Mouse (Mus musculus) liver, embryonic 13.5 days (tissue): ENCODE data around the gene Ncor2. TPM values are rescaled to one million over a fixed set of nuclear protein-coding genes. Genes with fewer than 3 reads are reported as not detected.

Experiments used
- ATAC-seq: fragments of 200-750 bp; cut with Nextera tagmentation; 2 replicates; pipeline ENCODE4 v1.8.0; 2017; ENCODE audit warnings: low read depth, mild to moderate bottlenecking, moderate number of reproducible peaks, moderate library complexity
- DNase-seq: peaks from one replicate; pipeline ENCODE4 v3.0.0; 2022
- H3K27ac ChIP-seq: fragments of 300-500 bp; sonication (generic); 2 replicates; pipeline ENCODE4 v1.5.1; 2015; ENCODE audit warnings: moderate library complexity, mild to moderate bottlenecking, inconsistent platforms
- H3K27me3 ChIP-seq: fragments of 300-500 bp; sonication (generic); 2 replicates; pipeline ENCODE4 v1.6.1; 2015; ENCODE audit warnings: mild to moderate bottlenecking, inconsistent platforms
- H3K36me3 ChIP-seq: fragments of 300-500 bp; sonication (generic); 2 replicates; pipeline ENCODE4 v1.6.1; 2015; ENCODE audit warnings: mild to moderate bottlenecking, inconsistent platforms
- H3K4me1 ChIP-seq: fragments of 300-500 bp; sonication (generic); replicated peaks from 2 replicates; pipeline ENCODE4 v1.6.1; 2015; ENCODE audit warnings: inconsistent platforms
- H3K4me2 ChIP-seq: fragments of 300-500 bp; sonication (generic); 2 replicates; pipeline ENCODE4 v1.6.1; 2015; ENCODE audit warnings: inconsistent platforms, mild to moderate bottlenecking, moderate library complexity
- H3K4me3 ChIP-seq: fragments of 300-500 bp; sonication (generic); replicated peaks from 2 replicates; pipeline ENCODE4 v1.5.1; 2015; ENCODE audit warnings: mild to moderate bottlenecking, inconsistent platforms
- H3K9ac ChIP-seq: fragments of 300-500 bp; sonication (generic); 2 replicates; pipeline ENCODE4 v1.6.1; 2015; ENCODE audit warnings: mild to moderate bottlenecking, inconsistent platforms
- H3K9me3 ChIP-seq: fragments of 300-500 bp; sonication (generic); replicated peaks from 2 replicates; pipeline ENCODE4 v1.6.1; 2016; ENCODE audit warnings: inconsistent platforms
- WGBS: fragments of 180-500 bp; shearing (Covaris S2); methylation state at CpG from one replicate; pipeline ENCODE4 v1.1.7; 2015; ENCODE audit not compliant: insufficient replicate concordance; 5-methylcytosine and 5-hydroxymethylcytosine counted together
- polyA plus RNA-seq: library from polyadenylated mRNA; unstranded; fragments of >200 nt; fragmentation: Nextera tagmentation; extraction: Ambion mirVana; gene quantifications from 2 replicates; pipeline ENCODE4 v1.2.1, GENCODE M21; 2015

The Ncor2 gene
- polyA plus RNA-seq: 3.9 and 4.5 TPM in 2 replicates

GRCm38 (mm10) chr5:125179007-125179734 lies at the start of gene Ncor2:
Gene Ncor2, minus strand, starts transcription at chr5:125179219.
- peak; percentile 83 for ATAC-seq
- peaks cover 61% of the 10 kb centered on the region for H3K4me1 ChIP-seq
- WGBS: under 1% methylated on average over 87 of the region's 87 CpGs

GRCm38 (mm10) chr5:125227699-125228098 lies 48.7 kb upstream of the Ncor2 start:
- 88% methylated on average over 4 of the region's 4 CpGs for WGBS
- H3K4me2 ChIP-seq: no peak overlapping the region
- H3K27ac ChIP-seq: no peak overlapping the region
- peaks cover 6% of the 10 kb centered on the region; the same call in 1 of the 2 replicates for H3K9me3 ChIP-seq
- no peak for DNase-seq
- H3K4me1 ChIP-seq: peaks cover 2% of the 10 kb centered on the region; the same call in 1 of the 2 replicates
- no peaks in the 10 kb centered on the region for H3K36me3 ChIP-seq
- no peak overlapping the region for H3K4me3 ChIP-seq
- no peak for ATAC-seq
- H3K9ac ChIP-seq: no peak overlapping the region
- H3K27me3 ChIP-seq: no peaks in the 10 kb centered on the region

More at GRCm38 (mm10) chr5:125179007-125179734, at the start of gene Ncor2:
- peak; percentile 52 for DNase-seq
- peak within 1 kb of the TSS; percentile 77 for H3K4me3 ChIP-seq
- H3K9me3 ChIP-seq: no peaks in the 10 kb centered on the region
- H3K9ac ChIP-seq: peak within 1 kb of the TSS; percentile 78
- no peaks in the 10 kb centered on the region for H3K36me3 ChIP-seq
- H3K27ac ChIP-seq: peak within 1 kb of the TSS; percentile 69
- peaks cover 26% of the 10 kb centered on the region; the same call in 1 of the 2 replicates for H3K27me3 ChIP-seq
- H3K4me2 ChIP-seq: peak within 1 kb of the TSS; percentile 96

GRCm38 (mm10) chr5:125226229-125226634 lies 47.2 kb upstream of the Ncor2 start:
- 60% methylated on average over 12 of the region's 12 CpGs for WGBS

GRCm38 (mm10) chr5:125224925-125225324 lies 45.9 kb upstream of the Ncor2 start:
- no peaks in the 10 kb centered on the region for H3K27me3 ChIP-seq
- ATAC-seq: no peak
- H3K9ac ChIP-seq: no peak overlapping the region
- H3K36me3 ChIP-seq: no peaks in the 10 kb centered on the region
- peaks cover 6% of the 10 kb centered on the region; the same call in 1 of the 2 replicates for H3K9me3 ChIP-seq
- H3K4me1 ChIP-seq: peaks cover 2% of the 10 kb centered on the region; the same call in 1 of the 2 replicates
- no peak for DNase-seq
- H3K4me2 ChIP-seq: no peak overlapping the region
- WGBS: 46% methylated on average over 3 of the region's 3 CpGs
- no peak overlapping the region for H3K4me3 ChIP-seq
- H3K27ac ChIP-seq: no peak overlapping the region

More at GRCm38 (mm10) chr5:125226229-125226634, 47.2 kb upstream of the Ncor2 start:
- Histone ChIP-seq H3K4me2 (no peak overlapping the region), H3K9me3 (peaks cover 6% of the 10 kb centered on the region; the same call in 1 of the 2 replicates), H3K36me3 (no peaks in the 10 kb centered on the region), H3K27ac (no peak overlapping the region), H3K27me3 (no peaks in the 10 kb centered on the region), H3K4me1 (peaks cover 2% of the 10 kb centered on the region; the same call in 1 of the 2 replicates), H3K4me3 (no peak overlapping the region), H3K9ac (no peak overlapping the region)
- no peak for ATAC-seq
- no peak for DNase-seq

GRCm38 (mm10) chr5:125223961-125224360 lies 44.9 kb upstream of the Ncor2 start:
- Histone ChIP-seq H3K27me3 (no peaks in the 10 kb centered on the region), H3K9ac (no peak overlapping the region), H3K9me3 (peaks cover 6% of the 10 kb centered on the region; the same call in 1 of the 2 replicates), H3K4me3 (no peak overlapping the region), H3K27ac (no peak overlapping the region), H3K36me3 (no peaks in the 10 kb centered on the region), H3K4me2 (no peak overlapping the region), H3K4me1 (peaks cover 2% of the 10 kb centered on the region; the same call in 1 of the 2 replicates)
- no peak for DNase-seq
- WGBS: 53% methylated on average over 5 of the region's 5 CpGs
- ATAC-seq: no peak

- Histone ChIP-seq H3K27me3 (peaks cover 2% of the 10 kb centered on the region), H3K9me3 (peaks cover 5% of the 10 kb centered on the region; the same call in 1 of the 2 replicates), H3K4me1 (peaks cover 2% of the 10 kb centered on the region; the same call in 1 of the 2 replicates), H3K9ac (no peak overlapping the region), H3K4me2 (no peak overlapping the region), H3K4me3 (no peak overlapping the region), H3K36me3 (no peaks in the 10 kb centered on the region), H3K27ac (no peak overlapping the region)
- no peak for ATAC-seq
- WGBS: 32% methylated on average over 6 of the region's 6 CpGs
- DNase-seq: no peak
Observed at GRCm38 (mm10) chr5:125222706-125223105, 43.7 kb upstream of the Ncor2 start.

GRCm38 (mm10) chr5:125221868-125222267 lies 42.8 kb upstream of the Ncor2 start:
- DNase-seq: no peak
- WGBS: 73% methylated on average over 3 of the region's 3 CpGs

GRCm38 (mm10) chr5:125217426-125218170 lies 38.6 kb upstream of the Ncor2 start:
- WGBS: 69% methylated on average over 9 of the region's 9 CpGs
- Histone ChIP-seq H3K27ac (no peak overlapping the region), H3K4me2 (no peak overlapping the region), H3K9ac (no peak overlapping the region), H3K4me3 (no peak overlapping the region), H3K4me1 (peaks cover 10% of the 10 kb centered on the region), H3K27me3 (peaks cover 27% of the 10 kb centered on the region), H3K36me3 (no peaks in the 10 kb centered on the region), H3K9me3 (no peaks in the 10 kb centered on the region)
- DNase-seq (no peak), ATAC-seq (no peak)

More at GRCm38 (mm10) chr5:125221868-125222267, 42.8 kb upstream of the Ncor2 start:
- no peak for ATAC-seq
- Histone ChIP-seq H3K27me3 (peaks cover 7% of the 10 kb centered on the region), H3K4me1 (peaks cover 2% of the 10 kb centered on the region; the same call in 1 of the 2 replicates), H3K36me3 (no peaks in the 10 kb centered on the region), H3K27ac (no peak overlapping the region), H3K9ac (no peak overlapping the region), H3K9me3 (no peaks in the 10 kb centered on the region), H3K4me3 (no peak overlapping the region), H3K4me2 (no peak overlapping the region)

- no peak overlapping the region for H3K9ac ChIP-seq
- no peaks in the 10 kb centered on the region for H3K36me3 ChIP-seq
- 13% methylated on average over 24 of the region's 24 CpGs for WGBS
- H3K27me3 ChIP-seq: peaks cover 27% of the 10 kb centered on the region
- 0 out of 2 replicates have a peak overlapping the region, but pooled peaks have one; percentile 8 for H3K4me3 ChIP-seq
- peak overlapping the region; percentile 28; the same call in 1 of the 2 replicates for H3K4me2 ChIP-seq
- DNase-seq: no peak
- no peak overlapping the region for H3K27ac ChIP-seq
- peaks cover 10% of the 10 kb centered on the region for H3K4me1 ChIP-seq
- no peaks in the 10 kb centered on the region for H3K9me3 ChIP-seq
- no peak for ATAC-seq
Observed at GRCm38 (mm10) chr5:125215930-125216459, 37.0 kb upstream of the Ncor2 start.

- Histone ChIP-seq H3K4me3 (0 out of 2 replicates have a peak overlapping the region, but pooled peaks have one; percentile 8), H3K27me3 (peaks cover 27% of the 10 kb centered on the region), H3K4me1 (peaks cover 10% of the 10 kb centered on the region), H3K4me2 (peak overlapping the region; percentile 28; the same call in 1 of the 2 replicates), H3K9ac (no peak overlapping the region), H3K9me3 (no peaks in the 10 kb centered on the region), H3K27ac (no peak overlapping the region), H3K36me3 (no peaks in the 10 kb centered on the region)
- WGBS: 22% methylated on average over 11 of the region's 11 CpGs
- ATAC-seq (no peak), DNase-seq (no peak)
Observed at GRCm38 (mm10) chr5:125215346-125215929, 36.4 kb upstream of the Ncor2 start.
